Comparison of ENCODE assay signal across 14 mouse cellular contexts in the genomic region with DNA sequence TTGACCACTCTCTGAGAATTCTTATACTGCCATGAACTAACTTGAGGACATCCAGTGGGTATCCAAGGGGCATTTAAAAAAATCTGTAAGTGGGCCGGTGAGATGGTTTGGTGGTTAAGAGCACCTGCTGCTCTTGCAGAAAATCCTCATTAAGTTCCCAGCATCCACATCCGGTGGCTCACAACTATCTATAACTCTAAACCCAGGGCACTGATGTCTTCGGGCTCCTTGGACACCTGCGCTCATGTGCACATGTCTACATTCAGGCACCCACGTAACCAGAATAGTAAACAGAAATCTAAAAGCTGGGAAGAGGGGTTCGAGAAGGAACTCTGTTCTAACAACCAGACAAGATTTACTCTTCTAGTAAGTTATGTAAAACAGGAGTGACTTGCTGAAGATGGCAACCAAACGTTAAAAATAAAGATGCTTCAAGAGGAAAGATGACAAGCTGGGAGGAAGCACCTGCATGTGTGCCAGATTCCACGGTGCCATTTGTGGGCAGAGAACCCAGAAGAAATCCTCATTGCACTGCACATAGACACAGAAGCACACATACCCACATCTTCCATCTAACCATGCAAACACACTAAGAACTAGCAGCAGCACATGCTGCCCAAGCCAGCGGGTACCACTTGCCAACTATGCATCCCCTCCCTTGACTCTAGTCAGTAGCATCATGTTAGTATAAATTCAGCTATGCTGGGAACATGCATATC.
A peak's percentile ranks its signal among the peaks of the same experiment; 100 is the strongest.
DNase-seq lines count a peak whose midpoint lies in the region; ATAC-seq and TF ChIP-seq lines count a peak whose summit lies in the region.
"Had no signal": no experiment of that assay in that cellular context is flagged by ENCODE, and none has a peak within 500 bp of the region (broad histone marks: within the 10 kb centered on the region; RNA-seq: fewer than 3 reads in every experiment).

No protein-coding gene starts in this region.

- H3K4me2 ChIP-seq in embryonic facial prominence, embryonic 11.5 days (ENCODE audit: low read depth, low read length) = no peak overlapping the region
- H3K4me2 ChIP-seq in heart, embryonic 15.5 days = no peak overlapping the region
- H3K4me2 ChIP-seq: embryonic facial prominence, embryonic 12.5 days; forebrain, embryonic 13.5 days; hindbrain, embryonic 12.5 days had no signal

- H3K27me3 ChIP-seq in embryonic facial prominence, embryonic 11.5 days (ENCODE audit: control insufficient read depth, insufficient read depth, low read length) = no peaks in the 10 kb centered on the region
- no peaks in the 10 kb centered on the region for H3K27me3 ChIP-seq in embryonic facial prominence, embryonic 10.5 days (replicated peaks; ENCODE audit: low read depth, poor library complexity, severe bottlenecking)
- no peaks in the 10 kb centered on the region for H3K27me3 ChIP-seq in heart, embryonic 15.5 days
- H3K27me3 ChIP-seq in testis, adult 2 months (ENCODE audit: control insufficient read depth, insufficient read depth, low read length) = no peaks in the 10 kb centered on the region
- H3K27me3 ChIP-seq in limb, embryonic 10.5 days (ENCODE audit: low read depth, poor library complexity, severe bottlenecking) = no peaks in the 10 kb centered on the region
- H3K27me3 ChIP-seq: embryonic facial prominence, embryonic 12.5 days; forebrain, embryonic 13.5 days; hindbrain, embryonic 12.5 days had no signal

- H3K9ac ChIP-seq in embryonic facial prominence, embryonic 11.5 days (replicated peaks; ENCODE audit: low read length) = no peak overlapping the region
- no peak overlapping the region for H3K9ac ChIP-seq in heart, embryonic 15.5 days
- H3K9ac ChIP-seq: embryonic facial prominence, embryonic 12.5 days; forebrain, embryonic 13.5 days; hindbrain, embryonic 12.5 days had no signal

- TF ChIP-seq POLR2A in testis, adult 2 months (IDR thresholded peaks at IDR 0.05; ENCODE audit: control insufficient read depth, low read depth, low read length) = no peak

- H3K36me3 ChIP-seq in embryonic facial prominence, embryonic 11.5 days (replicated peaks; ENCODE audit: control insufficient read depth, insufficient read depth, low read depth, low read length) = no peaks in the 10 kb centered on the region
- peaks cover 6% of the 10 kb centered on the region for H3K36me3 ChIP-seq in embryonic facial prominence, embryonic 10.5 days (replicated peaks)
- H3K36me3 ChIP-seq in heart, embryonic 15.5 days = no peaks in the 10 kb centered on the region
- no peaks in the 10 kb centered on the region for H3K36me3 ChIP-seq in testis, adult 2 months (ENCODE audit: control insufficient read depth, insufficient read depth, low read length)
- H3K36me3 ChIP-seq in limb, embryonic 10.5 days = peaks cover 18% of the 10 kb centered on the region; the same call in 1 of the 2 replicates
- H3K36me3 ChIP-seq: embryonic facial prominence, embryonic 12.5 days had no signal

- TF ChIP-seq CTCF in testis, adult 2 months (IDR thresholded peaks at IDR 0.05; ENCODE audit: control insufficient read depth, insufficient read depth, insufficient replicate concordance, low read depth, low read length) = no peak

- no peak overlapping the region for H3K4me3 ChIP-seq in embryonic facial prominence, embryonic 11.5 days (ENCODE audit: low read depth, low read length)
- no peak overlapping the region for H3K4me3 ChIP-seq in embryonic facial prominence, embryonic 10.5 days
- no peak overlapping the region for H3K4me3 ChIP-seq in heart, embryonic 15.5 days
- no peak overlapping the region for H3K4me3 ChIP-seq in testis, adult 2 months (ENCODE audit: control insufficient read depth, low read depth, low read length)
- H3K4me3 ChIP-seq in limb, embryonic 10.5 days = no peak overlapping the region
- H3K4me3 ChIP-seq: embryonic facial prominence, embryonic 12.5 days; forebrain, embryonic 13.5 days; hindbrain, embryonic 12.5 days had no signal

- no peak for DNase-seq in embryonic facial prominence, embryonic 11.5 days (ENCODE audit: low spot score)
- no peak for DNase-seq in embryonic facial prominence, embryonic 10.5 days (ENCODE audit: low spot score)
- no peak for DNase-seq in heart, postnatal 4 days
- DNase-seq in testis, postnatal 14 days (ENCODE audit: low spot score) = no peak
- DNase-seq in limb, embryonic 10.5 days (ENCODE audit: low spot score) = no peak
- DNase-seq in MN1 (ENCODE audit: low spot score) = no peak
- DNase-seq: cerebellum, adult 8-10 months; kidney, adult 18-20 months; lung, adult 2 months had no signal

- 0 out of 2 replicates have a peak overlapping the region, but pooled peaks have one; percentile 1 for H3K27ac ChIP-seq in embryonic facial prominence, embryonic 11.5 days (replicated peaks; ENCODE audit: low read depth, low read length)
- no peak overlapping the region for H3K27ac ChIP-seq in embryonic facial prominence, embryonic 10.5 days (replicated peaks)
- peak overlapping the region; percentile 45 for H3K27ac ChIP-seq in heart, embryonic 15.5 days
- H3K27ac ChIP-seq in testis, adult 2 months (ENCODE audit: control insufficient read depth, insufficient read depth, low read depth, low read length) = peak overlapping the region; percentile 49; the same call in 1 of the 2 replicates
- H3K27ac ChIP-seq in limb, embryonic 10.5 days = no peak overlapping the region
- H3K27ac ChIP-seq: embryonic facial prominence, embryonic 12.5 days; forebrain, embryonic 13.5 days; hindbrain, embryonic 12.5 days had no signal

- H3K9me3 ChIP-seq in embryonic facial prominence, embryonic 11.5 days (replicated peaks; ENCODE audit: control insufficient read depth, low read length) = no peaks in the 10 kb centered on the region
- H3K9me3 ChIP-seq in embryonic facial prominence, embryonic 10.5 days = no peaks in the 10 kb centered on the region
- H3K9me3 ChIP-seq in heart, embryonic 15.5 days (replicated peaks) = no peaks in the 10 kb centered on the region
- no peaks in the 10 kb centered on the region for H3K9me3 ChIP-seq in limb, embryonic 10.5 days (replicated peaks)
- H3K9me3 ChIP-seq: embryonic facial prominence, embryonic 12.5 days; forebrain, embryonic 13.5 days; hindbrain, embryonic 12.5 days had no signal

- H3K4me1 ChIP-seq in embryonic facial prominence, embryonic 11.5 days (ENCODE audit: control insufficient read depth, insufficient read depth, low read length) = no peaks in the 10 kb centered on the region; the same call in 1 of the 2 replicates
- peaks cover 52% of the 10 kb centered on the region for H3K4me1 ChIP-seq in embryonic facial prominence, embryonic 10.5 days
- peaks cover 76% of the 10 kb centered on the region for H3K4me1 ChIP-seq in heart, embryonic 15.5 days (replicated peaks)
- peaks cover 3% of the 10 kb centered on the region for H3K4me1 ChIP-seq in testis, adult 2 months (ENCODE audit: control insufficient read depth, insufficient read depth, low read length)
- H3K4me1 ChIP-seq in limb, embryonic 10.5 days = peaks cover 52% of the 10 kb centered on the region

- 92% methylated on average over 9 of the region's 9 CpGs for WGBS in embryonic facial prominence, embryonic 11.5 days
- 92% methylated on average over 9 of the region's 9 CpGs for WGBS in embryonic facial prominence, embryonic 10.5 days
- WGBS in heart, embryonic 15.5 days = 83% methylated on average over 9 of the region's 9 CpGs
- WGBS in limb, embryonic 10.5 days = 90% methylated on average over 9 of the region's 9 CpGs

- ATAC-seq in embryonic facial prominence, embryonic 11.5 days (replicated peaks; ENCODE audit: insufficient number of reproducible peaks, low FRiP score, low TSS enrichment, low read depth) = no peak
- no peak for ATAC-seq in heart, embryonic 15.5 days (replicated peaks; ENCODE audit: insufficient number of reproducible peaks, insufficient read depth, low FRiP score, low read depth)
- ATAC-seq: forebrain, embryonic 13.5 days had no signal

Comparison
In these comparisons a context has a peak if more than half of its experiments do, and no peak if none do; other contexts are left out.
1. H3K27ac ChIP-seq: peak in embryonic facial prominence, embryonic 11.5 days (single experiment), heart, embryonic 15.5 days (single experiment) and testis, adult 2 months (single experiment); none in embryonic facial prominence, embryonic 10.5 days (single experiment) and limb, embryonic 10.5 days (single experiment).